Mouse (Mus musculus) intestine, postnatal 0 days (tissue): ENCODE results near the gene Srxn1. TPM values are rescaled to one million over a fixed set of nuclear protein-coding genes. Genes with fewer than 3 reads are reported as not detected.

ENCODE experiments used
- ATAC-seq: fragments of 200-750 bp; cut with Nextera tagmentation; 2 replicates; pipeline ENCODE4 v1.8.0; 2017; ENCODE audit warnings: mild to moderate bottlenecking, moderate TSS enrichment, moderate library complexity
- H3K27ac ChIP-seq: fragments of 300-500 bp; sonication (generic); 2 replicates; pipeline ENCODE4 v1.5.1; 2014; ENCODE audit warnings: mild to moderate bottlenecking, low read depth, low read length, moderate library complexity
- H3K27me3 ChIP-seq: fragments of 300-500 bp; sonication (generic); replicated peaks from 2 replicates; pipeline ENCODE4 v1.6.1; 2014; ENCODE audit warnings: low read length, mixed read lengths; ENCODE audit not compliant: control insufficient read depth, insufficient read depth
- H3K36me3 ChIP-seq: fragments of 300-500 bp; sonication (generic); 2 replicates; pipeline ENCODE4 v1.6.1; 2014; ENCODE audit warnings: mild to moderate bottlenecking, moderate library complexity; ENCODE audit not compliant: control insufficient read depth, insufficient read depth
- H3K4me1 ChIP-seq: fragments of 300-500 bp; sonication (generic); replicated peaks from 2 replicates; pipeline ENCODE4 v1.6.1; 2014; ENCODE audit warnings: antibody characterized with exemption, low read length, mixed read lengths; ENCODE audit not compliant: control insufficient read depth, insufficient read depth
- H3K4me2 ChIP-seq: fragments of 300-500 bp; sonication (generic); replicated peaks from 2 replicates; pipeline ENCODE4 v1.6.1; 2014; ENCODE audit warnings: low read depth, mild to moderate bottlenecking, moderate library complexity
- H3K4me3 ChIP-seq: fragments of 300-500 bp; sonication (generic); 2 replicates; pipeline ENCODE4 v1.5.1; 2014; ENCODE audit warnings: low read depth, low read length
- H3K9ac ChIP-seq: fragments of 300-500 bp; sonication (generic); 2 replicates; pipeline ENCODE4 v1.6.1; 2014; ENCODE audit warnings: mild to moderate bottlenecking, low read depth, low read length
- H3K9me3 ChIP-seq: fragments of 300-500 bp; sonication (generic); 2 replicates; pipeline ENCODE4 v1.6.1; 2016; ENCODE audit warnings: mixed run types; ENCODE audit not compliant: control insufficient read depth
- CTCF ChIP-seq: sonication (generic); IDR thresholded peaks from 2 replicates; pipeline ENCODE4 v1.5.1; 2016; ENCODE audit warnings: low read depth, mild to moderate bottlenecking, control low read depth, antibody characterized with exemption, moderate library complexity
- WGBS: fragments of 180-500 bp; shearing (Covaris S2); extraction: QIAGEN DNeasy Blood & Tissue Kit; methylation state at CpG from one replicate; pipeline ENCODE4 v1.1.7; 2014; 5-methylcytosine and 5-hydroxymethylcytosine counted together
- polyA plus RNA-seq: library from polyadenylated mRNA; unstranded; fragments of >200 nt; fragmentation: Nextera tagmentation; extraction: Ambion mirVana; gene quantifications from 2 replicates; pipeline ENCODE4 v1.2.1, GENCODE M21; 2015

The Srxn1 gene
- polyA plus RNA-seq, 1 experiment from 2014 or later: 104 TPM

GRCm38 (mm10) chr2:152122896-152123295, 17.6 kb downstream of the Srxn1 start:
- Histone ChIP-seq H3K9me3 (no peaks in the 10 kb centered on the region), H3K4me3 (no peak overlapping the region), H3K27me3 (no peaks in the 10 kb centered on the region), H3K4me2 (no peak overlapping the region), H3K27ac (no peak overlapping the region), H3K9ac (no peak overlapping the region), H3K4me1 (no peaks in the 10 kb centered on the region), H3K36me3 (no peaks in the 10 kb centered on the region)
- WGBS: 56% methylated on average over 9 of the region's 9 CpGs
- TF ChIP-seq CTCF: no peak
- no peak for ATAC-seq

- 57% methylated on average over 2 of the region's 2 CpGs for WGBS
- Histone ChIP-seq H3K4me3 (no peak overlapping the region), H3K9ac (no peak overlapping the region), H3K36me3 (no peaks in the 10 kb centered on the region), H3K27me3 (no peaks in the 10 kb centered on the region), H3K4me1 (no peaks in the 10 kb centered on the region), H3K27ac (no peak overlapping the region), H3K4me2 (no peak overlapping the region), H3K9me3 (no peaks in the 10 kb centered on the region)
- peak; percentile 60 for TF ChIP-seq CTCF
- no peak for ATAC-seq
Measured at GRCm38 (mm10) chr2:152128597-152128996, 23.3 kb downstream of the Srxn1 start.

GRCm38 (mm10) chr2:152129778-152130177, 24.5 kb downstream of the Srxn1 start:
- H3K36me3 ChIP-seq: no peaks in the 10 kb centered on the region
- H3K27me3 ChIP-seq: no peaks in the 10 kb centered on the region
- no peaks in the 10 kb centered on the region for H3K4me1 ChIP-seq
- H3K4me2 ChIP-seq: no peak overlapping the region
- no peak overlapping the region for H3K9ac ChIP-seq
- no peak for ATAC-seq
- H3K27ac ChIP-seq: no peak overlapping the region
- WGBS: 73% methylated on average over 3 of the region's 3 CpGs
- no peak overlapping the region for H3K4me3 ChIP-seq
- H3K9me3 ChIP-seq: no peaks in the 10 kb centered on the region
- TF ChIP-seq CTCF: no peak

GRCm38 (mm10) chr2:152132016-152132415, 26.7 kb downstream of the Srxn1 start:
- ATAC-seq: no peak
- no peak overlapping the region for H3K9ac ChIP-seq
- no peaks in the 10 kb centered on the region for H3K9me3 ChIP-seq
- no peaks in the 10 kb centered on the region for H3K36me3 ChIP-seq
- H3K4me1 ChIP-seq: no peaks in the 10 kb centered on the region
- H3K27ac ChIP-seq: no peak overlapping the region
- 59% methylated on average over 9 of the region's 9 CpGs for WGBS
- no peak for TF ChIP-seq CTCF
- H3K4me2 ChIP-seq: no peak overlapping the region
- no peaks in the 10 kb centered on the region for H3K27me3 ChIP-seq
- H3K4me3 ChIP-seq: no peak overlapping the region

GRCm38 (mm10) chr2:152132691-152133090, 27.4 kb downstream of the Srxn1 start:
- H3K4me1 ChIP-seq: no peaks in the 10 kb centered on the region
- H3K27ac ChIP-seq: no peak overlapping the region
- no peak for TF ChIP-seq CTCF
- H3K27me3 ChIP-seq: no peaks in the 10 kb centered on the region
- H3K4me2 ChIP-seq: no peak overlapping the region
- H3K4me3 ChIP-seq: no peak overlapping the region
- no peak for ATAC-seq
- no peaks in the 10 kb centered on the region for H3K9me3 ChIP-seq
- H3K36me3 ChIP-seq: no peaks in the 10 kb centered on the region
- 34% methylated on average over 8 of the region's 8 CpGs for WGBS
- H3K9ac ChIP-seq: no peak overlapping the region

- Histone ChIP-seq H3K4me3 (no peak overlapping the region), H3K9me3 (no peaks in the 10 kb centered on the region), H3K4me1 (no peaks in the 10 kb centered on the region), H3K27me3 (peaks cover 38% of the 10 kb centered on the region), H3K4me2 (no peak overlapping the region), H3K36me3 (no peaks in the 10 kb centered on the region), H3K9ac (no peak overlapping the region), H3K27ac (no peak overlapping the region)
- TF ChIP-seq CTCF: no peak
- ATAC-seq: no peak
- 72% methylated on average over 10 of the region's 10 CpGs for WGBS
Measured at GRCm38 (mm10) chr2:152139191-152139987, 34.1 kb downstream of the Srxn1 start.
